Mouse (Mus musculus) MEL (cell line): ENCODE measurements around the gene Epha3. TPM values are rescaled to one million over a fixed set of nuclear protein-coding genes. Genes with fewer than 3 reads are reported as not detected.

Experiments used
- DNase-seq: peaks from one replicate; pipeline ENCODE4 v3.0.0; 2011; ENCODE audit warnings: low read depth, low spot score
- H3K27ac ChIP-seq: 2 replicates; pipeline ENCODE4 v1.5.1; 2012; ENCODE audit warnings: low read depth, mild to moderate bottlenecking, control low read depth, low read length, moderate library complexity; ENCODE audit not compliant: control insufficient read depth
- H3K27me3 ChIP-seq, 2 experiments: fragments of 150-350 bp in 1 of 2; sonication (generic) in 1 of 2; 2 replicates each; pipeline ENCODE4 v1.6.1; 2012; ENCODE audit warnings: low read length in 2 of 2, mild to moderate bottlenecking in 2 of 2, improper control_type of control experiment in 1 of 2, moderate library complexity in 1 of 2; ENCODE audit not compliant: insufficient read depth in 2 of 2, control insufficient read depth in 1 of 2
- H3K36me3 ChIP-seq, 2 experiments: 2 replicates each; pipeline ENCODE4 v1.6.1; 2012 to 2014; ENCODE audit warnings: low read length in 2 of 2, improper control_type of control experiment in 1 of 2, inconsistent platforms in 1 of 2, mild to moderate bottlenecking in 1 of 2; ENCODE audit not compliant: insufficient read depth in 2 of 2, control insufficient read depth in 1 of 2
- H3K4me1 ChIP-seq, 2 experiments: fragments of 150-350 bp in 1 of 2; sonication (generic) in 1 of 2; 2 replicates each; pipeline ENCODE4 v1.6.1; 2012; ENCODE audit warnings: low read length in 2 of 2, improper control_type of control experiment in 1 of 2, mild to moderate bottlenecking in 1 of 2; ENCODE audit not compliant: insufficient read depth in 2 of 2, control insufficient read depth in 1 of 2
- H3K4me3 ChIP-seq, 2 experiments: fragments of 150-350 bp in 1 of 2; sonication (generic) in 1 of 2; 2 replicates each; pipeline ENCODE4 v1.5.1; 2012; ENCODE audit warnings: low read depth in 2 of 2, low read length in 2 of 2, mild to moderate bottlenecking in 2 of 2, moderate library complexity in 2 of 2, control low read depth in 1 of 2, improper control_type of control experiment in 1 of 2; ENCODE audit not compliant: control insufficient read depth in 1 of 2, insufficient read depth in 1 of 2
- H3K79me2 ChIP-seq: 2 replicates; pipeline ENCODE4 v1.6.1; 2012; ENCODE audit warnings: mild to moderate bottlenecking, low read length, moderate library complexity; ENCODE audit not compliant: control insufficient read depth, poor library complexity, insufficient read depth
- H3K9ac ChIP-seq: 2 replicates; pipeline ENCODE4 v1.6.1; 2012; ENCODE audit warnings: low read depth, mild to moderate bottlenecking, control low read depth, low read length, moderate library complexity; ENCODE audit not compliant: control insufficient read depth, poor library complexity, severe bottlenecking
- H3K9me3 ChIP-seq: fragments of 150-350 bp; sonication (generic); replicated peaks from 2 replicates; pipeline ENCODE4 v1.6.1; 2012; ENCODE audit warnings: mild to moderate bottlenecking, low read length, improper control_type of control experiment, moderate library complexity; ENCODE audit not compliant: insufficient read depth
- CHD2 ChIP-seq: IDR thresholded peaks from 2 replicates; pipeline ENCODE4 v1.6.1; 2011; ENCODE audit warnings: low read length, improper control_type of control experiment
- E2F4 ChIP-seq: IDR thresholded peaks from 2 replicates; pipeline ENCODE4 v1.6.1; 2011; ENCODE audit warnings: low read depth, low read length, improper control_type of control experiment, borderline replicate concordance
- ELF1 ChIP-seq: IDR thresholded peaks from 2 replicates; pipeline ENCODE4 v1.6.1; 2014; ENCODE audit warnings: low read depth, mild to moderate bottlenecking, inconsistent platforms, low read length, improper control_type of control experiment, moderate library complexity
- EP300 ChIP-seq, 2 experiments: IDR thresholded peaks; 2 replicates each; pipeline ENCODE4 v1.6.1; 2011; ENCODE audit warnings: improper control_type of control experiment in 2 of 2, low read length in 2 of 2, low read depth in 1 of 2, mild to moderate bottlenecking in 1 of 2
- GATA1 ChIP-seq: IDR thresholded peaks from 2 replicates; pipeline ENCODE4 v1.6.1; 2011; ENCODE audit warnings: low read depth, low read length, improper control_type of control experiment
- HCFC1 ChIP-seq: IDR thresholded peaks from 2 replicates; pipeline ENCODE4 v1.6.1; 2012; ENCODE audit warnings: low read depth, mild to moderate bottlenecking, inconsistent platforms, low read length, improper control_type of control experiment, moderate library complexity
- KAT2A ChIP-seq: conservative IDR thresholded peaks from 2 replicates; pipeline ENCODE4 v1.6.1; 2012; ENCODE audit warnings: low read depth, low read length, improper control_type of control experiment, inconsistent platforms
- MYB ChIP-seq: IDR thresholded peaks from 2 replicates; pipeline ENCODE4 v1.6.1; 2011; ENCODE audit warnings: mild to moderate bottlenecking, low read depth, low read length, improper control_type of control experiment
- NELFE ChIP-seq: IDR thresholded peaks from 2 replicates; pipeline ENCODE4 v1.6.1; 2011; ENCODE audit warnings: low read depth, low read length, improper control_type of control experiment
- NRF1 ChIP-seq: IDR thresholded peaks from 2 replicates; pipeline ENCODE4 v1.6.1; 2014; ENCODE audit warnings: low read depth, mild to moderate bottlenecking, inconsistent platforms, low read length, improper control_type of control experiment, moderate library complexity; ENCODE audit not compliant: poor library complexity, insufficient read depth, severe bottlenecking
- POLR2A ChIP-seq, 2 experiments: IDR thresholded peaks; 2 replicates each; pipeline ENCODE4 v1.6.1; 2011 to 2012; ENCODE audit warnings: low read length in 2 of 2, mild to moderate bottlenecking in 2 of 2, control low read depth in 1 of 2, improper control_type of control experiment in 1 of 2, low read depth in 1 of 2, moderate library complexity in 1 of 2; ENCODE audit not compliant: control insufficient read depth in 1 of 2, insufficient read depth in 1 of 2, poor library complexity in 1 of 2
- POLR2AphosphoS5 ChIP-seq: IDR thresholded peaks from 2 replicates; pipeline ENCODE4 v1.6.1; 2012; ENCODE audit warnings: low read depth, borderline replicate concordance, mild to moderate bottlenecking, inconsistent platforms, low read length, moderate library complexity, mixed read lengths
- RAD21 ChIP-seq: IDR thresholded peaks from 2 replicates; pipeline ENCODE4 v1.6.1; 2011; ENCODE audit warnings: mild to moderate bottlenecking, low read depth, low read length, improper control_type of control experiment
- RCOR1 ChIP-seq: IDR thresholded peaks from 2 replicates; pipeline ENCODE4 v1.6.1; 2012; ENCODE audit warnings: low read depth, mild to moderate bottlenecking, inconsistent platforms, low read length, improper control_type of control experiment
- SMC3 ChIP-seq: IDR thresholded peaks from 2 replicates; pipeline ENCODE4 v1.6.1; 2011; ENCODE audit warnings: low read depth, low read length, improper control_type of control experiment
- ZC3H11A ChIP-seq: IDR thresholded peaks from 2 replicates; pipeline ENCODE4 v1.6.1; 2012; ENCODE audit warnings: low read depth, mild to moderate bottlenecking, inconsistent platforms, low read length, improper control_type of control experiment
- ZMIZ1 ChIP-seq: IDR thresholded peaks from 2 replicates; pipeline ENCODE4 v1.6.1; 2012; ENCODE audit warnings: low read depth, mild to moderate bottlenecking, inconsistent platforms, low read length, improper control_type of control experiment, moderate library complexity
- ZNF384 ChIP-seq: IDR thresholded peaks from 2 replicates; pipeline ENCODE4 v1.6.1; 2012; ENCODE audit warnings: low read depth, mild to moderate bottlenecking, inconsistent platforms, low read length, improper control_type of control experiment
- polyA plus RNA-seq, 2 experiments: library from polyadenylated mRNA; stranded (reverse) in 1 of 2; unstranded in 1 of 2; fragments of >175 nt in 1 of 2; fragments of >200 nt in 1 of 2; gene quantifications; 2 replicates each; pipeline versions ENCODE4 v1.2.1 to v1.2.4; 2012; ENCODE audit warnings: low replicate concordance in 2 of 2, low read depth in 1 of 2; ENCODE audit not compliant: insufficient read length in 2 of 2, insufficient read depth in 1 of 2, missing spikeins in 1 of 2
- total RNA-seq: library from RNA; depleted of rRNA; stranded (reverse); fragments of 300-350 nt; gene quantifications from 2 replicates; pipeline ENCODE4 v1.2.3, GENCODE M21; 2012

Gene Epha3
- total and polyA plus RNA-seq, 3 experiments, result not detected

DNA sequence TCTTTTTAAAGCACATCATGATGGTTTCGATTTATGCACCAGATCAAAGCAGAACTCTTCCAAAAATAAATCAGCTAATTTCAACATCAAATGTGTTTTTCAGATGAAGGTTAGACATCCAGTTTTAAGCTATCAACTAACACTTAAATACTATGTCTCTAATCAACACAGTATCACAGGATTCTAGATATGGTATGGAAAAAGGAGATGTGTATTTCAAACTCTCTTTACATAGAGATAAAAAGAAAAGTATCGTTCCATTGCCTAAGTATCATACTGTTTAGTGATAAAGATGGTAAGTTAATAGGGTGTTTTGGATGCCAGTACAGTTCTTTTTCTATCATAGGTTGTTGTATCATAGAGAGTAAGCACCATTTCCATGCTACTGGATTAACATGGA is 353.9 kb downstream of the Epha3 start:
- H3K79me2 ChIP-seq, result no peaks in the 10 kb centered on the region
- H3K27ac ChIP-seq, result no peak overlapping the region
- TF ChIP-seq RCOR1, result no peak
- TF ChIP-seq GATA1, result no peak
- TF ChIP-seq ZC3H11A, result no peak
- TF ChIP-seq POLR2AphosphoS5, result no peak
- TF ChIP-seq ZNF384, result no peak
- no peak for TF ChIP-seq CHD2
- no peak for TF ChIP-seq E2F4
- TF ChIP-seq ELF1, result no peak
- TF ChIP-seq NRF1, result no peak
- no peak for TF ChIP-seq HCFC1
- H3K27me3 ChIP-seq, result no peaks in the 10 kb centered on the region
- no peaks in the 10 kb centered on the region for H3K9me3 ChIP-seq
- no peak overlapping the region for H3K4me3 ChIP-seq
- H3K36me3 ChIP-seq, result no peaks in the 10 kb centered on the region
- no peaks in the 10 kb centered on the region for H3K4me1 ChIP-seq
- DNase-seq, result no peak
- no peak overlapping the region for H3K9ac ChIP-seq

DNA sequence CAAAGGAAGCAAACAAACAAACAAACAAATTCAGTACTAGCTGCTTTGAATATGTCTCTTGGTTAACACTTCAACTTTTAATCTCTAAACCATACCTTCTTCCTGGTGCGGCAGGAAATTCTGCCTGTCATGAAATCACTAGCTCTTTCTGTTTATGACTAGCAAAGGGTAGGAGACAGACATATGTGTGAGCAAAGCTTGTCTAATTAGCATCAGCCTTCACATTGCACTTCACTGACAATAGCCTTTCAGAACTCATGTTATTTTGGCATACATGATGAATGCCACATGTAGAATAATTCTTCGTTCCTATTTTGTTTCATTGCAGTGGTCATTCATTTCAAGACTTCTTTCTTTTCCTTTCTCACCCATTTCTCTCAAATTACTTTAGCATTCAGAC is 357.5 kb downstream of the Epha3 start:
- Histone ChIP-seq H3K27ac (no peak overlapping the region), H3K9ac (no peak overlapping the region), H3K27me3 (no peaks in the 10 kb centered on the region), H3K4me3 (no peak overlapping the region), H3K36me3 (no peaks in the 10 kb centered on the region), H3K4me1 (no peaks in the 10 kb centered on the region), H3K9me3 (no peaks in the 10 kb centered on the region), H3K79me2 (no peaks in the 10 kb centered on the region)
- DNase-seq, result no peak
- no peak for TF ChIP-seq ZMIZ1
- no peak for TF ChIP-seq SMC3
- TF ChIP-seq RAD21, result no peak
- TF ChIP-seq E2F4, result no peak
- no peak for TF ChIP-seq KAT2A
- TF ChIP-seq POLR2A (IDR thresholded peaks at IDR 0.05; ENCODE audit: control insufficient read depth in 1 of 2, insufficient read depth in 1 of 2, low read depth in 1 of 2, low read length in 2 of 2, poor library complexity in 1 of 2), result no peak
- TF ChIP-seq NELFE, result no peak
- TF ChIP-seq ZC3H11A, result no peak
- TF ChIP-seq MYB, result no peak
- no peak for TF ChIP-seq EP300 (IDR thresholded peaks at IDR 0.05; ENCODE audit: low read depth in 1 of 2, low read length in 2 of 2)
